In genomic region chr4:117928234-117928633, GRCm38 (mm10) we compare ENCODE assay signal across 8 mouse cellular contexts. TPM values are rescaled to one million over a fixed set of nuclear protein-coding genes. Genes with fewer than 3 reads are reported as not detected.
DNase-seq lines count a peak whose midpoint lies in the region; ATAC-seq lines count a peak whose summit lies in the region.

No protein-coding gene starts in this region.

- H3K4me2 ChIP-seq in forebrain, embryonic 16.5 days (ENCODE audit: low read length) = no peak overlapping the region
- peak overlapping the region; percentile 90 for H3K4me2 ChIP-seq in limb, embryonic 15.5 days
- peak overlapping the region; percentile 58 for H3K4me2 ChIP-seq in neural tube, embryonic 15.5 days

- ATAC-seq in CD4-positive, CD25-positive, alpha-beta regulatory T cell, adult 4 months = no peak
- peak; percentile 41; the same call in 1 of the 2 replicates for ATAC-seq in forebrain, embryonic 16.5 days
- no peak for ATAC-seq in limb, embryonic 15.5 days (ENCODE audit: insufficient number of reproducible peaks, low FRiP score, low TSS enrichment, low read depth)
- ATAC-seq in neural tube, embryonic 15.5 days (ENCODE audit: low FRiP score) = peak; percentile 39

- H3K27ac ChIP-seq in forebrain, embryonic 16.5 days (ENCODE audit: low read length) = no peak overlapping the region
- H3K27ac ChIP-seq in limb, embryonic 15.5 days = no peak overlapping the region
- H3K27ac ChIP-seq in neural tube, embryonic 15.5 days (replicated peaks) = no peak overlapping the region

- peaks cover 39% of the 10 kb centered on the region for H3K27me3 ChIP-seq in forebrain, embryonic 16.5 days (replicated peaks; ENCODE audit: control insufficient read depth, insufficient read depth, low read length)
- peaks cover 36% of the 10 kb centered on the region for H3K27me3 ChIP-seq in limb, embryonic 15.5 days
- H3K27me3 ChIP-seq in neural tube, embryonic 15.5 days (replicated peaks) = peaks cover 52% of the 10 kb centered on the region

- peak; percentile 51 for DNase-seq in CD4-positive, CD25-positive, alpha-beta regulatory T cell, adult 2 months (ENCODE audit: low read depth, low spot score)
- DNase-seq in right cerebral cortex, postnatal 4 days = peak; percentile 78
- DNase-seq in right cerebral cortex, postnatal 25 days = no peak
- DNase-seq in urinary bladder, adult 18-20 months (ENCODE audit: low spot score in 2 of 2) = no peak

- H3K36me3 ChIP-seq in forebrain, embryonic 16.5 days (ENCODE audit: control insufficient read depth, insufficient read depth) = no peaks in the 10 kb centered on the region
- H3K36me3 ChIP-seq in limb, embryonic 15.5 days = peaks cover 8% of the 10 kb centered on the region
- peaks cover 5% of the 10 kb centered on the region for H3K36me3 ChIP-seq in neural tube, embryonic 15.5 days

- H3K4me3 ChIP-seq in forebrain, embryonic 16.5 days (replicated peaks; ENCODE audit: low read length) = no peak overlapping the region
- H3K4me3 ChIP-seq in limb, embryonic 15.5 days = peak overlapping the region; percentile 48
- H3K4me3 ChIP-seq in neural tube, embryonic 15.5 days (replicated peaks) = no peak overlapping the region

- 14% methylated on average over 6 of the region's 6 CpGs for WGBS in forebrain, embryonic 16.5 days
- 17% methylated on average over 6 of the region's 6 CpGs for WGBS in limb, embryonic 15.5 days
- WGBS in neural tube, embryonic 15.5 days = 13% methylated on average over 6 of the region's 6 CpGs

- no peaks in the 10 kb centered on the region for H3K9me3 ChIP-seq in forebrain, embryonic 16.5 days (ENCODE audit: control insufficient read depth, low read length)
- H3K9me3 ChIP-seq in limb, embryonic 15.5 days = no peaks in the 10 kb centered on the region
- H3K9me3 ChIP-seq in neural tube, embryonic 15.5 days (replicated peaks) = no peaks in the 10 kb centered on the region

- H3K9ac ChIP-seq in forebrain, embryonic 16.5 days (replicated peaks; ENCODE audit: low read depth, low read length) = no peak overlapping the region
- no peak overlapping the region for H3K9ac ChIP-seq in limb, embryonic 15.5 days
- H3K9ac ChIP-seq in neural tube, embryonic 15.5 days (replicated peaks) = no peak overlapping the region

- H3K4me1 ChIP-seq in forebrain, embryonic 16.5 days (replicated peaks; ENCODE audit: control insufficient read depth, insufficient read depth, low read length) = peaks cover 27% of the 10 kb centered on the region
- peaks cover 38% of the 10 kb centered on the region for H3K4me1 ChIP-seq in limb, embryonic 15.5 days
- peaks cover 38% of the 10 kb centered on the region for H3K4me1 ChIP-seq in neural tube, embryonic 15.5 days

RNA-seq across cellular contexts. Expression of gene Artn, which starts 1.3 kb away (rescaled TPM):
- polyA plus RNA-seq in CD4-positive, CD25-positive, alpha-beta regulatory T cell, adult 4 months (2017; shearing (Covaris generic)) = not detected
- polyA plus RNA-seq in forebrain, embryonic 16.5 days (2015; fragmentation: Nextera tagmentation; extraction: Ambion mirVana) = 0.11 and 0.48 TPM in 2 replicates
- polyA plus RNA-seq in limb, embryonic 15.5 days (2015; fragmentation: Nextera tagmentation; extraction: Ambion mirVana) = 5.4 and 5.7 TPM in 2 replicates
- polyA plus RNA-seq in neural tube, embryonic 15.5 days (2015; fragmentation: Nextera tagmentation; extraction: Ambion mirVana) = 1.1 and 2.3 TPM in 2 replicates

RNA-seq across cellular contexts. Expression of gene Ipo13, which starts 13.4 kb away (rescaled TPM):
- polyA plus RNA-seq in CD4-positive, CD25-positive, alpha-beta regulatory T cell, adult 4 months (2017; shearing (Covaris generic)) = 10 to 100 TPM; 15.7 to 21.2 TPM
- 74.3 and 79.9 TPM in 2 replicates for polyA plus RNA-seq in forebrain, embryonic 16.5 days (2015; fragmentation: Nextera tagmentation; extraction: Ambion mirVana)
- polyA plus RNA-seq in limb, embryonic 15.5 days (2015; fragmentation: Nextera tagmentation; extraction: Ambion mirVana) = 39.0 and 41.1 TPM in 2 replicates
- polyA plus RNA-seq in neural tube, embryonic 15.5 days (2015; fragmentation: Nextera tagmentation; extraction: Ambion mirVana) = 56.9 and 59.3 TPM in 2 replicates

RNA-seq across cellular contexts. Expression of gene Dph2, which starts 36.4 kb away (rescaled TPM):
- 10 to 100 TPM; 33.3 to 40.3 TPM for polyA plus RNA-seq in CD4-positive, CD25-positive, alpha-beta regulatory T cell, adult 4 months (2017; shearing (Covaris generic))
- 29.8 and 30.1 TPM in 2 replicates for polyA plus RNA-seq in forebrain, embryonic 16.5 days (2015; fragmentation: Nextera tagmentation; extraction: Ambion mirVana)
- polyA plus RNA-seq in limb, embryonic 15.5 days (2015; fragmentation: Nextera tagmentation; extraction: Ambion mirVana) = 16.2 and 16.8 TPM in 2 replicates
- polyA plus RNA-seq in neural tube, embryonic 15.5 days (2015; fragmentation: Nextera tagmentation; extraction: Ambion mirVana) = 21.3 and 21.8 TPM in 2 replicates

RNA-seq across cellular contexts. Expression of gene Atp6v0b, which starts 41.1 kb away (rescaled TPM):
- 10 to 100 TPM; 91.3 to 92.4 TPM for polyA plus RNA-seq in CD4-positive, CD25-positive, alpha-beta regulatory T cell, adult 4 months (2017; shearing (Covaris generic))
- 426 and 531 TPM in 2 replicates for polyA plus RNA-seq in forebrain, embryonic 16.5 days (2015; fragmentation: Nextera tagmentation; extraction: Ambion mirVana)
- 229 and 243 TPM in 2 replicates for polyA plus RNA-seq in limb, embryonic 15.5 days (2015; fragmentation: Nextera tagmentation; extraction: Ambion mirVana)
- 544 and 626 TPM in 2 replicates for polyA plus RNA-seq in neural tube, embryonic 15.5 days (2015; fragmentation: Nextera tagmentation; extraction: Ambion mirVana)

RNA-seq across cellular contexts. Expression of gene B4galt2, which starts 44.9 kb away (rescaled TPM):
- polyA plus RNA-seq in CD4-positive, CD25-positive, alpha-beta regulatory T cell, adult 4 months (2017; shearing (Covaris generic)) = not detected
- polyA plus RNA-seq in forebrain, embryonic 16.5 days (2015; fragmentation: Nextera tagmentation; extraction: Ambion mirVana) = 47.8 and 47.9 TPM in 2 replicates
- 23.1 and 27.6 TPM in 2 replicates for polyA plus RNA-seq in limb, embryonic 15.5 days (2015; fragmentation: Nextera tagmentation; extraction: Ambion mirVana)
- 49.6 and 58.6 TPM in 2 replicates for polyA plus RNA-seq in neural tube, embryonic 15.5 days (2015; fragmentation: Nextera tagmentation; extraction: Ambion mirVana)

Comparison
In these comparisons a context has a peak if more than half of its experiments do, and no peak if none do; other contexts are left out.
1. DNase-seq: peak in CD4-positive, CD25-positive, alpha-beta regulatory T cell, adult 2 months (single experiment) and right cerebral cortex, postnatal 4 days (single experiment); none in right cerebral cortex, postnatal 25 days (single experiment) and urinary bladder, adult 18-20 months (0 of 2).
2. ATAC-seq: peak in forebrain, embryonic 16.5 days (single experiment) and neural tube, embryonic 15.5 days (single experiment); none in CD4-positive, CD25-positive, alpha-beta regulatory T cell, adult 4 months (single experiment) and limb, embryonic 15.5 days (single experiment).